Mouse (Mus musculus) lung, postnatal 0 days (tissue): ENCODE measurements around the gene Ibtk.

Experiments
- CTCF ChIP-seq: IDR thresholded peaks from 2 replicates; pipeline ENCODE4 v1.5.1; 2016; ENCODE audit warnings: antibody characterized with exemption, mild to moderate bottlenecking
- EP300 ChIP-seq: IDR thresholded peaks from 2 replicates; pipeline ENCODE4 v1.6.1; 2016; ENCODE audit warnings: antibody characterized with exemption, mild to moderate bottlenecking, control low read depth

GRCm38 (mm10) chr9:85695606-85696005 is 53.5 kb downstream of the Ibtk start:
- TF ChIP-seq CTCF (no peak), EP300 (no peak)
